Mouse (Mus musculus) telencephalon, adult 2 months (tissue): ENCODE measurements around the gene Tmprss11b.

Experiments used
- DNase-seq: peaks from one replicate; pipeline ENCODE4 v3.0.0-alpha.2; 2011; ENCODE audit warnings: low read depth, low spot score

The Tmprss11b gene

GRCm38 (mm10) chr5:86676262-86676661 is at the start of gene Tmprss11b:
Tmprss11b (minus strand) TSS chr5:86676362.
- DNase-seq = no peak

DNA sequence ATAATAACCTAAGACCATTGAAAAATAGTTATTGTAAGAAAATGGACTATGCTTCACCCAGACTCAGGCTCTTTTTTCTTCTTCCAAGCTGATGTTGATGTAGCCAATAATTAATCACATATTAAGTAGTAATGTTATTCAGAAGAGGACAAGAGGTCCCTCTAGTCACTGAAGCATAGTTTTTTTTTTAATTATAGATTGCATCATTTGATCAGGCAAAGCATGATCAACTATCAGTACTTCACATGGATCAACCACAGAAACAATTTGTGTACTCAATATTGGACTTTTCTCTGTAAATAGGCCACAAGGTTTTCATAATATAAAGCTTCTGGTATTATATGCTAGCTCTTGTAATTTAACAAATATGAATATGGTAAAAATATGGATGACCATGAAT is 48.9 kb upstream of the Tmprss11b start:
- DNase-seq = no peak

DNA sequence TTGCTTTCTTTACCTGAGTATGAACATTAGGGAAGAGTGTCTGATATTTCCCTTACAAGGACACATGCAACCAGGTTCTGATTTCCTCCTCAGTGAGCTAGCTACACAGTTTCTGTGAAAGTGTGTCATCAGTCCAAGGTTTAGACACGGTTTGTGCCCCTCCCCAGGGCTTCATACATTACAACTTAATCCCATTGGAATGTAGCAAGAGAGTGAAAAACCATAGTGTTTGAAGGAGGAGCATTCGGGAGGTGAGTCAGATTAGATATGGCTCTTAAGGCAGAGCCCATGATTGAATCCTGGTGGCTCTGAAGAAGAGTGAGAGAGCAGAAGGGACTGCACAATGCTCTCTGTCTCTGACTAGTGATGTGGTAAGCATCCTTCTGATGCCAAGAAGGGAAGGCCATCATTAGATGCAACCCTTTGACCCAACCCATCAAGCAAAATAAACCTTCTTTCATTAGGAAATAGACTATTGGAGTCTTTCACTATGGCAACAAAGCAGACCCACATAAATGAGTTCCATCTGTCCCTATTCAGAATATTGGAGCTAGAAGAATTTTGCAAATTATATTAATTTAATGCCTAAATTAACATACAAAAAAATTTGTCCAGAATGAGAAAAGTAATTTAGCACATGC is 46.8 kb upstream of the Tmprss11b start:
- DNase-seq = no peak

DNA sequence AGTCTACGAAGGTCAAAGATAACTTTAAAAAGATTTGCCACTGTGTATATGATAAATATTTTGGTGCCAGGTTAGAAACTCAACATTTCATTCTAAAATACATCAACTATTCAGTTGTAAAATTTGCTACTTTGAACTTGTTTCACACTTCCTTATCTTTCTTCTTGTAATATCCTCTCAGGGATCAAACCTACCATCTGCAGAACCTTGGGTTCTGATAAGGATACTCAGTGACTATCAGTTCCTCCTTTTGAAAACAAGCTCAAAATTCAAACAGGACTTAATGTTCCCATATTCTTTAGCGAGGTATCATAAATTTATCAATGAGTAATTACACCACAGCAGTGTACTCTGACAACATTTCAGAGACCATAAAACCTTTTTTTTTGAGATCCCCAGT is 38.8 kb upstream of the Tmprss11b start:
- DNase-seq = no peak

DNA sequence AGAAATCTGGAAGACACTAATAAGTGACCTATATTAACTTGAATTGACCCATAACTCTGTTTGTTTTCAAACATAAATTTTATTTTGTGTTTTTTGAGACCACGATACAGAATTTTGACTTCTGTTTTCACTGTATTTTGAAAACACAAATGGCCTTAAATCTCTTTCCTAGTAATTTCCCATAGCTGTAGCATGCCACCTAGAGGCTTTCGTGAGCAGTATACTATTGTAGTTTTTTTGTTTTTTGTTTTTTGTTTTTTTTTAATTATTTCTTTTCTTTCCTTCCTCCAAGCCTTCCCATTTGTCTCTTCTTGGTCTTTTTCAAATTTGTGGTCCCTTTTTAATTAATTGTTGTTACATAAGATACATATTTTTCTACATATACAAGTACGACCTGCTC is 28.8 kb upstream of the Tmprss11b start:
- DNase-seq = no peak

DNA sequence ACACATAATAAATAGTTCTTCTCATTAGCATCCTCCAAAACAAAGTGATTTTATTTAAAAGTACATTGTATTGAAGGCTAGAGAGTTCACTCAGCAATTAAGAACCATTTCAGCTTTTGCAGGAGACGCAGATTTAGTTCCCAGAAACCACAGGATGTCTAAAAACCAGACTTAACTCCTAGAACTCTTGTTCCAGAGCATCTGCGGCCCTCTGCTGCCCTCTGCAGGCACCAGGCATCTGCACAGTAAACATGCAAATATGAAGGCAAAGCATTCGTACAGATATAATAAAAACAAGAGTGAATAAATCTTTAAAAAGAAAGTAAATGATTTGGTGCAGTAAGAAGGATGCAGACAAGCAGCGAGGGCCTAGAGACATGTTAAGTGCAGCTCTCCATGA is 8.5 kb upstream of the Tmprss11b start:
- DNase-seq = peak; percentile 5

- peak; percentile 27 for DNase-seq
Observed at GRCm38 (mm10) chr5:86649185-86649584, 27.0 kb downstream of the Tmprss11b start.

GRCm38 (mm10) chr5:86640795-86641194 is 35.4 kb downstream of the Tmprss11b start:
- no peak for DNase-seq

DNA sequence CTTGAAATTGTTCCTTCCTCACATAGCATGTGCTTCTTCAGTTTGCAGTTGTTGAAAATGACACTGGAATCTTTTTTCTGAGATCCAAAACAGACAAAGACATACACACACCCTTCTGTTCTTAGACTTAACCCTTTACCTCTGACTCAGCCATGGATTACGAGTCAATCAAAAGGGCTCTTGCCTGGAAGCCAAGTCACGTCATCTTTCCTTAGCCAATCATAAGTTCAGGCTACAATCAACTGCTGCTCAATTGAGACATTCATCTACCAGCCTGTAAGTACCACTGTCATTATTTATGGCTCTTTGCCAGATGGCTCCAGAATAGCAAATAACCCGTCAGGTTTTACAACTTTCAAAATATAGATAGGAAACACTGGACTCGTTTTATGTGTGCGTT is 43.8 kb downstream of the Tmprss11b start, which contains the start of gene Tmprss11f:
TSS of gene Tmprss11f (minus strand) at position 101 of the 400 bp plus-strand sequence.
- DNase-seq = no peak

GRCm38 (mm10) chr5:86630700-86631099 is 45.5 kb downstream of the Tmprss11b start:
- no peak for DNase-seq

DNA sequence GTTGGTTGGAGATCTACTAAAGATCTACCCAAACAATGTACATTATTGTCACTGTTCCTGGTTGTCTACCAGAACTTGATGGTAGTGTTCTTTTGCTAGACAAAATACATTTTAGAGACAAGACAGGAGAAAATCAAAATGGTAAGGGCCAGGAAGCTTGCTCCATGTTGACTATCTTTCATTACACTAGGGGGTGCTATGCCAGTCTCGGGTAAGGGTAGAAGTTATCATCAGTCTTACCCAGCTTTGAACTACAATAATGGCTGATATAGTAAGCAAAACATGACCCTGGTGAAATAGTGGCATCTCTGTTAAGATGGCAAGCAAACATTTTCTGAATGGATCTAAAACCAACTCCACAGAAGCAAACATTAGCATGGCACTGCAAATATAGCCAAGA is 54.4 kb downstream of the Tmprss11b start:
- DNase-seq = no peak
